Mouse (Mus musculus) testis, adult 2 months (tissue): ENCODE measurements at regions not wholly inside any gene's neighbourhood (a gene's known extent, or its start where the extent isn't known, plus 50 kb on each side); places are given as distances from the start of the nearest gene placed in this dataset.

ENCODE experiments used
- CTCF ChIP-seq: fragments of 200-500 bp; IDR thresholded peaks from 2 replicates; pipeline ENCODE4 v1.5.1; 2012; ENCODE audit warnings: low read depth, mild to moderate bottlenecking, inconsistent platforms, low read length, moderate library complexity; ENCODE audit not compliant: control insufficient read depth, insufficient read depth, insufficient replicate concordance
- POLR2A ChIP-seq: fragments of 200-500 bp; IDR thresholded peaks from 2 replicates; pipeline ENCODE4 v1.6.1; 2012; ENCODE audit warnings: low read depth, mild to moderate bottlenecking, inconsistent platforms, low read length, moderate library complexity; ENCODE audit not compliant: control insufficient read depth

GRCm38 (mm10) chr14:76762777-76763176, 206.1 kb upstream of the Serp2 start:
- TF ChIP-seq CTCF (no peak), POLR2A (no peak)
